Mouse (Mus musculus): ENCODE data around the gene Lrrc27.

The Lrrc27 gene

GRCm38 (mm10) chr7:139214160-139214559 lies 1.4 kb downstream of the Lrrc27 start:
- DNase-seq (ENCODE audit: extremely low read depth, low read depth) = no peak

- DNase-seq (ENCODE audit: extremely low read depth, low read depth) = no peak
Measured at GRCm38 (mm10) chr7:139214596-139215340, 2.0 kb downstream of the Lrrc27 start.

- DNase-seq (ENCODE audit: extremely low read depth, low read depth) = no peak
Measured at GRCm38 (mm10) chr7:139215516-139215915, 2.7 kb downstream of the Lrrc27 start.

GRCm38 (mm10) chr7:139215946-139216345 lies 3.2 kb downstream of the Lrrc27 start:
- DNase-seq (ENCODE audit: extremely low read depth, low read depth) = no peak

- no peak for DNase-seq (ENCODE audit: extremely low read depth, low read depth)
Measured at GRCm38 (mm10) chr7:139216464-139216863, 3.7 kb downstream of the Lrrc27 start.

GRCm38 (mm10) chr7:139217046-139217445 lies 4.3 kb downstream of the Lrrc27 start:
- DNase-seq (ENCODE audit: extremely low read depth, low read depth) = no peak

GRCm38 (mm10) chr7:139218641-139219415 lies 6.0 kb downstream of the Lrrc27 start:
- no peak for DNase-seq (ENCODE audit: extremely low read depth, low read depth)

- DNase-seq (ENCODE audit: extremely low read depth, low read depth) = no peak
Measured at GRCm38 (mm10) chr7:139219486-139219885, 6.7 kb downstream of the Lrrc27 start.

- no peak for DNase-seq (ENCODE audit: extremely low read depth, low read depth)
Measured at GRCm38 (mm10) chr7:139220303-139220702, 7.5 kb downstream of the Lrrc27 start.

- no peak for DNase-seq (ENCODE audit: extremely low read depth, low read depth)
Measured at GRCm38 (mm10) chr7:139221072-139221471, 8.3 kb downstream of the Lrrc27 start.

GRCm38 (mm10) chr7:139221856-139222255 lies 9.1 kb downstream of the Lrrc27 start:
- DNase-seq (ENCODE audit: extremely low read depth, low read depth) = no peak

GRCm38 (mm10) chr7:139222341-139222740 lies 9.6 kb downstream of the Lrrc27 start:
- no peak for DNase-seq (ENCODE audit: extremely low read depth, low read depth)

- DNase-seq (ENCODE audit: extremely low read depth, low read depth) = no peak
Measured at GRCm38 (mm10) chr7:139224070-139224469, 11.3 kb downstream of the Lrrc27 start.

- no peak for DNase-seq (ENCODE audit: extremely low read depth, low read depth)
Measured at GRCm38 (mm10) chr7:139224725-139225124, 11.9 kb downstream of the Lrrc27 start.

GRCm38 (mm10) chr7:139226416-139226815 lies 13.6 kb downstream of the Lrrc27 start:
- no peak for DNase-seq (ENCODE audit: extremely low read depth, low read depth)

- DNase-seq (ENCODE audit: extremely low read depth, low read depth) = no peak
Measured at GRCm38 (mm10) chr7:139228447-139229171, 15.8 kb downstream of the Lrrc27 start.

- no peak for DNase-seq (ENCODE audit: extremely low read depth, low read depth)
Measured at GRCm38 (mm10) chr7:139229837-139230236, 17.0 kb downstream of the Lrrc27 start.

- no peak for DNase-seq (ENCODE audit: extremely low read depth, low read depth)
Measured at GRCm38 (mm10) chr7:139230241-139230640, 17.5 kb downstream of the Lrrc27 start.

GRCm38 (mm10) chr7:139233714-139234113 lies 20.9 kb downstream of the Lrrc27 start:
- DNase-seq (ENCODE audit: extremely low read depth, low read depth) = peak; percentile 67

- no peak for DNase-seq (ENCODE audit: extremely low read depth, low read depth)
Measured at GRCm38 (mm10) chr7:139234426-139235188, 21.8 kb downstream of the Lrrc27 start.

GRCm38 (mm10) chr7:139235651-139236358 lies 23.0 kb downstream of the Lrrc27 start:
- no peak for DNase-seq (ENCODE audit: extremely low read depth, low read depth)
